Mouse (Mus musculus): ENCODE measurements around the gene Mtus2. TPM values are rescaled to one million over a fixed set of nuclear protein-coding genes. Genes with fewer than 3 reads are reported as not detected.
A peak's percentile ranks its signal among the peaks of the same experiment; 100 is the strongest.

Mtus2 gene
- total RNA-seq, 2 experiments from 2014 or later, result 0.49 to 0.77 TPM

GRCm38 (mm10) chr5:148049304-148049703 lies 92.2 kb downstream of the Mtus2 start:
- DNase-seq, result no peak

GRCm38 (mm10) chr5:148052846-148053608 lies 95.9 kb downstream of the Mtus2 start:
- DNase-seq, result peak; percentile 15

DNA sequence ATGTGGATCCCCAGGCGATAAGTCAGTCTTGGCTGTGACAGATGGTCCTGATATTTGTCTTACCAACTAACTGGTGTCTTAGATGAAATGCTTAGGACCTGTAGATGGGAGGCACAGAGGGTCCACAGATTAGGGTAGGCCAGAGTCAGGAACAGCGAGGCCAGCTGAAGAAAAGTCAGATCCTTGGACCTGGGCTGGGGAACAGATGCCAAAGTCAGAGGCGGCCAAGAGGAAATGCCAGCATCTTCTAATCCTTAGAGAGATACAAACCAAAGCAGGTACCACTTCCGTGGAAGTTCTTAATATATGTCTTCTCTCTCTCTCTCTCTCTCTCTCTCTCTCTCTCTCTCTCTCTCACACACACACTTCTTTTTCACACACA lies 96.5 kb downstream of the Mtus2 start:
- DNase-seq, result no peak

GRCm38 (mm10) chr5:148056831-148057230 lies 99.7 kb downstream of the Mtus2 start:
- DNase-seq, result no peak

DNA sequence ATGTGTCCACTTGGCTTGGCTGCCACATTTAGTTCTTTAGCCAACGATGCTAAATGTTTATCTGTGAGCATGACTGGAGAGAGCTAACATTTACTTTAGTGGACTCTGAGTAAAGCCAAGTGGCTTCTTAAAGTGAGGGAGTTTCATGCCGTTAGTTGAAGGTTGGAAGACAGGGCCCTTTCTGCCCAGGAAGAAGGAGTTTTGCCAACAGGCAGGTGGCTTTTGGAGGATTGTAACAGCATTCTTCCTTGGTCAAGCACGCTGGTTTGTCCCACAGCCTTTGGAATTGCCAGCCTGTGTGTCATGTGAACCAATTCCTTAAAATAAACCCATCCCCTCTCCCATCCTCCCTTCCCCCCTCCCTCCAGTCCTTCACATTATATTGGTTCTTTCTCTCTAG lies 100.3 kb downstream of the Mtus2 start:
- no peak for DNase-seq

- no peak for DNase-seq
These were observed 102.2 kb downstream of the Mtus2 start for GRCm38 (mm10) chr5:148059339-148059738.

DNA sequence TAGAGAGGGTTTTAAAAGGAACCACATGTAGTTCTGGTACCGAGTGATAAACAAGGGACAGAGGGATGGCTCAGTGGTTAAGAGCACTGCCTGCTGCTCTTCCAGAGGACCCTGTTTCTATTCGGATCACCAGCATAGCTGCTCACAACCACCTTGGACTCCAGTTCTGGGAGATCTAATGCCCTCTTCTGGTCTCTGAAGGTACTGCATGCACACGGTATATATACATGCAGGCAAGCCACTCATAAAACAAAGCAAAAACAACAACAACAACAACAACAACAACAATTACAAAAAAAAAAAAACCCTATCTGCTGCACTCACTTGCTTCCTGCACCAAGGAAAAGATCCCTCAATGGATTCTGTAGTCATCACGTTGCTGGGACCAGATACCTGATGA lies 104.7 kb downstream of the Mtus2 start:
- no peak for DNase-seq

DNA sequence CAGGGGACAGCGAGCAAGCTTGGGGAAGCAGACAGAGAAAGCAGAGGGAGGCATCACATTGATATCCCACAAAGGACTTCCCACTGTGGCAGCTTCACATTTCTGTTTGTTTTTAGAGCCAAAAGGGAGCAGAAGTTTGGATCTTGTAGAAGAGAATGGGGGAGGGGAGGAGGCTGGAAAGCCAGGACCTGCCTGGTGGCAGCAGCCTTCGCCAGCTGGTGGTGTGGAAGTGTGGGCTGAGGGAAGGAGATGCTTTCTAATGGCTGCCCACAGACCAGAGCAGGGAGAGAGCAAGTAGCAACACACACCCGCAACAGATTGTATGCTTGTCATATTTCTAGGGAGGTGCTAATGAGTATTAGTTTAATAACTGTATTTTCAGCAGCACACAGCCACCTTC lies 106.6 kb downstream of the Mtus2 start:
- no peak for DNase-seq

DNA sequence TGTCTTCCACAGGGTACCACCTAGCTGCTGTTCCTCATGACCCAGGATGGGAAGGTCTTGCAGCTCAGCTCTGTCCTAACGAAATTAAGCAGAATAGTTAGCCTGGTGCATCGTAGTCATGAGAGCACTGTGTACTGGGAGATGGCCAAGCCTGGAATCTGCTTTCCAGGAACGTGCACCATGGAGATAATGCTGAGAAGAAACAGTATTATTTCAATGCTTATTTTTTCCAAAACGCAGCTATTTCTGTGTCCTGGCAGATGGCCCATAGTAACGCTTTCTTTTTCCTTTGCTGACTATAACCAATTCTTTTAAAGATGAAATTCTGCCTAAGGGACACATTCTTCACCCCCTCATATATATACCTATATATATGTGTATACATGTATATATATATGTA lies 108.1 kb downstream of the Mtus2 start:
- DNase-seq, result no peak

DNA sequence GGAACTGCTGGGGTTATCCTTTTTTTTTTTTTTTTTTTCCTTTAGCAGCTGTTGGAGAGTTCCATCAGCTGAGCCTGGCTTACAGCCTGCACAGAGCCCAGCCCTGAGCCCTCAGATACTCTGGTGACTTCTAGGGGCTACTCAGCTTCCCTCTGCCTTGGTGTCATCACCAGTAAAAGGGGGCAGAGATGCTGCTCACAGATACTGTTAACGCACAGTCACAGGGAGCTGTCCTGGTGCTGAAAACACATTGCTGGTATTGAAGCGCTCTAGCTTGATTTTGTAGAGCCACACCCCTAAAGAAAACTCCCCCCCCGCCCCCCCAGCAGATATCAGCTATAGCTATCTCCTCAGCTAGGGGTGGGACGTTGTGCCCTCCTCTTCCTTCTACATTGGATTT lies 112.8 kb downstream of the Mtus2 start:
- peak; percentile 32 for DNase-seq

DNA sequence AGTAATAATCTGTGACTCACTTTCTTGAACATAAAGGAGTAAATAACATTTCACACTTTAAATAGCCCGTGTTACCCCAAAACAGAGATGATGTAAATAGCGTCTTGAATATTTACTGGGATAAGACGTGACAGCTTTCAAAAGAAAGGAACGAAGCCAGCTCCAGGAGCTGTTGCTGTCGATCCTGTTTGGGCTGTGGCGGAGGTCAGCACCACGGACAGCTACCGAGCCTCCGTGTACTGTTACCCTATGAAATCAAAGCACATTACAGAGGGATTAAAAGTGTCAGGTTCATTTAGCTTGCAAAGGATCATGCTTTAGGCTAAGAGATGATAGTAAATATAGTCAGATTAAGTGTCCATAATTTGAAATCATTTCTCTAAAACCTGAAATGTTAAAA lies 114.7 kb downstream of the Mtus2 start:
- DNase-seq, result peak; percentile 66

DNA sequence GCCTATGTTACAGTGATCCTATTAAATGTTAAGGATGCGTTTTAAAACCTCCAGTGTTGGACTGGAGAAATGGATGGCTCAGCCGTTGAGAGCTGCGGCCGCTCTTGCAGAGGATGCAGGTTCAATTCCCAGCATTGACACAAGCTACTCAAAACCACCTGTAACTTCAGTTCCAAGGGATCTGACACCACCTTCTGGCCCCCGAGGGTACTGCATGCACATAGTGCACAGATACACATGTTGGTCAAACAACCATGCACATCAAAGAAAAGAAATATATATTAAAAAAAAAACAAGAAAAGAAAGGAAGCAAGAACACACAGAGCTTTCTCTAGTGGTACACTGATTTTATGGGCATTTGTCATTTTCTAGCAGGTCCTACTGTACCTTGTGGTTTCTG lies 116.3 kb downstream of the Mtus2 start:
- no peak for DNase-seq

- no peak for DNase-seq
These were observed 122.6 kb downstream of the Mtus2 start for GRCm38 (mm10) chr5:148079732-148080131.

GRCm38 (mm10) chr5:148083541-148083940 lies 126.4 kb downstream of the Mtus2 start:
- DNase-seq, result no peak

DNA sequence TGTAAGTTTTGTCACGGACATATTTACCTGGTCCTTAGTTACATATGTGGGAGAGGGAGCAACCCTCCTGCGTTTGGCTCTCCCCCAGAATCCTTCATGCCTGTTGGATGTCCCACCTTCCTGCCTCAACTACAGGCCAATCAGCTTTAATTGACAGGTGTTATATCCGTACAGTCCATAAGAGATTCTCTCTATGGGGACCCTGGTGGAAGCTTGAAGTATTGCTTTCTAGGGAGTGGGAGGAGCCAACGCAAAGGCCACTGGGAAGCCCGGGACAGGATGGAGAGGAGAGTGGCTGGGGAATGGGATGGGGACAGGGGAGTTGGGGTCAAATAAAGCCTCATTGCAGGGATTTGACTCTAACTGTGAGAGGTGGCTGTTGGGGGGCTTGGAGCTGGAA lies 127.6 kb downstream of the Mtus2 start:
- no peak for DNase-seq

GRCm38 (mm10) chr5:148087796-148088195 lies 130.7 kb downstream of the Mtus2 start:
- no peak for DNase-seq

DNA sequence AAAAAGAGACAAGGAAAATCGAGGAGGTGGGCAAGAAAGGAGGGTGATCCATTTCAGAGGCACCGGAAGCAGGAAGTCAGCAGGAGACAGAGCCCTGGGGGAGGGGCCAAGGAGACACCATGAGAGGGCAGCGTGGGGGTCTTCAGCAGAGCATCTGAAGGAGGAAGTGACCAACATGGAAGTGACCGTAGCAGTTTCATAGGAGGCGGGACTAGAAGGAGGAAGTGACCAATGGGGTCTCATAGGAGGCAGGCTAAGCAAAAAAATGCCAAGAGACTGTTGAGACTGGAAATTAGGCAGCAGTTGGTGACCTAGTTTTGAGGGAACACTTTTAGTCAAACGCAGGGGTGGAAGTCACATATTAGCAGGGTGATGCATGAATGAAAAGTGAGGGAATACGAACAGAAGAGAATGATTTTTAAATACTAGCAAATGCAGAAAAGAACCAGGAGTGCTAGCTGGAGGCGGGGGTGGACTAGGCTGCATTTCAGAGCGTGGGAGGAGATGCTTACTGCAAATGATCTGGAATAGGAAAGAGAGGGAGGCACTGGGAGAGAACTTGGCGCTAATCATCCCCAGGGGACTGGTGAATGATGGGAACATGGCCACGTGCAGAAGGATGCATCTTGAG lies 133.2 kb downstream of the Mtus2 start:
- DNase-seq, result no peak

- no peak for DNase-seq
These were observed 137.5 kb downstream of the Mtus2 start for GRCm38 (mm10) chr5:148094640-148095039.

DNA sequence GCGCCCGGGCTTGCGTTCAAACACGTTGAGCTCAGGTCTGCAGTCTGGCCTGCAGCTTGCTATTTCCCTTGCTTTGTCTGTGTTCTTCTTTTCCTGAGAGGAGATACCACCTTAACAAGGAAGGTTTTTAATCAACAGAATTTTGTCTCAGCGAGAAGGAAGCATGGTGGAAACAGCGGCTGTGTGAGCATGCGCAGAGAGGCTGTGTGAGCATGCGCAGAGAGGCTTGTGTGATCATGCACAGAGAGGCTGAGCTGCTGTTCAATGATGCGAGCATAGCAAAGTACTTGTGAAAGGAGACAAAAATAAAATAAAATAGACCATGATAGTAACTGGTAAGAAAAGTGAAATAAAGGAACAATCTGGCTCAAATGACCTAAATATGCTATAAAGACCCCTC lies 142.2 kb downstream of the Mtus2 start:
- DNase-seq, result no peak

- no peak for DNase-seq
These were observed 150.2 kb downstream of the Mtus2 start for GRCm38 (mm10) chr5:148107324-148107723.

DNA sequence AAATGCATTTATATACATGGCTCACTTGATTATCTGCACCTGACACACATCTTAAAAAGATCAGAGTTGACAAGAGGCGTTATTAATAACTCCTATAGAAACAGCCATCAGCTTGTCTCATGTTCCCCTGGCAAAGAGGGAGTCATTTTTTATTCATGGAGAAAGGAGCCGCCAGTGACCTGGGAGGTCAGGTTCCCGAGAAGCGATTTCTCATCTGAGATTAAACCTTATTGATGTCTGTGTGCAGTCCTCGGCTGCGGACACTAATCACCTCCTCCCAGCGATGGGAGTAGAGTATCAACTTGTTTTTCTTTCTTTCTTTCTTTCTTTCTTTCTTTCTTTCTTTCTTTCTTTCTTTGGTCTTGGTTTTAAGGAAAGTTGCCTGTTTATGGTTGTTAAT lies 150.8 kb downstream of the Mtus2 start:
- no peak for DNase-seq

GRCm38 (mm10) chr5:148108314-148108713 lies 151.2 kb downstream of the Mtus2 start:
- DNase-seq, result no peak

- no peak for DNase-seq
These were observed 158.2 kb downstream of the Mtus2 start for GRCm38 (mm10) chr5:148115207-148115817.

GRCm38 (mm10) chr5:148124354-148124753 lies 167.2 kb downstream of the Mtus2 start:
- no peak for DNase-seq

Data from gastrocnemius, postnatal 10 days (tissue).